In the genomic region with DNA sequence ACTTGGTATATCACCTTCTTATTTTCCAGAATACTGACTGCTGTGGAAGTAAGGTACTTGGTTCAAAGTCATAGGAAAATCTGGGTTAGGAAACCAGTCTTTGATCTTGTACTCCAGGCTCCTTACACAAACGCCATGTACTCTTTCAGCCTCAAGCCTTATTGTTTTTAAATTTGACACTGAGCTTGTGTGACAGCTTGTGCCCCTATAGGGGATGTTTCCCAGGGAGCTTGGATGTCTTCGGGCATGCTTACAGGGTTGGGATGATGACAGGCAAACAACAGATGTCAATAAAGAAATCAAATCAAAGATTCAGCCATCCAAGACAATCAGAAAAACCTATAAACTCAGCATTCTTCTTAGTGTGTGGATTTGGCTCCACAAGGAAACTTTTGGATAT, we compare ENCODE assay signal across 19 mouse cellular contexts.
"Had no signal": no experiment of that assay in that cellular context is flagged by ENCODE, and none has a peak within 500 bp of the region (broad histone marks: within the 10 kb centered on the region; RNA-seq: fewer than 3 reads in every experiment).

No protein-coding gene starts in this region.

- DNase-seq: liver, postnatal 0 days; lung, adult 2 months; lung, postnatal 14 days; lung, postnatal 36 days; right cerebral cortex, postnatal 25 days; right cerebral cortex, postnatal 4 days; spleen, adult 18-20 months; thymus, adult 18-20 months; thymus, postnatal 25 days; thymus, postnatal 4 days had no signal

- H3K9me3 ChIP-seq: liver, embryonic 15.5 days; lung, embryonic 15.5 days; megakaryocyte, embryonic 14.5 days; midbrain, embryonic 13.5 days; midbrain, embryonic 15.5 days; neural tube, embryonic 12.5 days had no signal

- H3K9ac ChIP-seq: liver, embryonic 15.5 days; liver, postnatal 0 days; lung, embryonic 15.5 days; midbrain, embryonic 13.5 days; midbrain, embryonic 15.5 days; neural tube, embryonic 12.5 days had no signal

- H3K36me3 ChIP-seq: liver, embryonic 15.5 days; lung, embryonic 15.5 days; midbrain, embryonic 13.5 days; midbrain, embryonic 15.5 days; neural tube, embryonic 12.5 days had no signal

- H3K27ac ChIP-seq: liver, embryonic 15.5 days; lung, embryonic 15.5 days; macrophage; midbrain, embryonic 13.5 days; midbrain, embryonic 15.5 days; neural tube, embryonic 12.5 days had no signal

- H3K4me2 ChIP-seq: liver, embryonic 15.5 days; lung, embryonic 15.5 days; midbrain, embryonic 11.5 days; midbrain, embryonic 13.5 days; midbrain, embryonic 15.5 days; neural tube, embryonic 12.5 days had no signal

- H3K4me1 ChIP-seq: liver, embryonic 15.5 days; lung, embryonic 15.5 days; midbrain, embryonic 13.5 days; midbrain, embryonic 15.5 days; neural tube, embryonic 12.5 days had no signal

- ATAC-seq: liver, postnatal 0 days; lung, postnatal 0 days; midbrain, embryonic 13.5 days; midbrain, embryonic 15.5 days had no signal

- H3K27me3 ChIP-seq: liver, embryonic 15.5 days; lung, embryonic 15.5 days; megakaryocyte, embryonic 14.5 days; midbrain, embryonic 13.5 days; midbrain, embryonic 15.5 days; neural tube, embryonic 12.5 days had no signal

- H3K4me3 ChIP-seq: liver, embryonic 15.5 days; lung, embryonic 15.5 days; megakaryocyte, embryonic 14.5 days; midbrain, embryonic 13.5 days; midbrain, embryonic 15.5 days; neural tube, embryonic 12.5 days had no signal
